Mouse (Mus musculus) heart, adult 8-10 months (tissue): ENCODE measurements around the gene Vmn2r34. TPM values are rescaled to one million over a fixed set of nuclear protein-coding genes. Genes with fewer than 3 reads are reported as not detected.
"Not testable (repeated sequence)": the region's sequence is repeated elsewhere in the genome, so short reads cannot be mapped to it uniquely, and the experiment has no call there.

Experiments
- DNase-seq: peaks from one replicate; pipeline ENCODE4 v3.0.0; 2022; ENCODE audit warnings: low spot score
- total RNA-seq, 4 experiments: library from RNA; stranded (reverse); gene quantifications; 2 replicates each; pipeline ENCODE4 v1.2.4; 2022

The Vmn2r34 gene
- total RNA-seq: not detected

DNA sequence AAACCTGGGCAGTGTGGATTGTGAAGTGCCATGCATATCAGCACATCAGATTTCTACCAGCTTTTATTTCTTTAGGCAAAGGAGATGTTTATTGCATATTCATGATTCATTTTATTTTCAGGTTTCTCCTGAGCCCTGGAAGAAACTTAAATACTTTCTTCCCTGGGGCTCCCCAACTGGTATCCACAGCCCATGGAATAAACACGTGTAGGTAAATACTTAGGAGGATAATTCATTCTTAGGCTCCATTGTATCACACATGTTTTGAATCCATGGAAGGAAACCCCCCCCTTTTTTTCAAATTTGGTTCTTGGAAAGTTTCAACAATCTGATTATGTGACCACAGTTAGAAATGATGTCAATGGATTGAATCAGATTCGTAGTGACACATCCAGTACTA is at the start of gene Vmn2r34:
Gene Vmn2r34, minus strand, starts transcription at position 101 of the 400 bp plus-strand sequence.
- not testable (repeated sequence) for DNase-seq

DNA sequence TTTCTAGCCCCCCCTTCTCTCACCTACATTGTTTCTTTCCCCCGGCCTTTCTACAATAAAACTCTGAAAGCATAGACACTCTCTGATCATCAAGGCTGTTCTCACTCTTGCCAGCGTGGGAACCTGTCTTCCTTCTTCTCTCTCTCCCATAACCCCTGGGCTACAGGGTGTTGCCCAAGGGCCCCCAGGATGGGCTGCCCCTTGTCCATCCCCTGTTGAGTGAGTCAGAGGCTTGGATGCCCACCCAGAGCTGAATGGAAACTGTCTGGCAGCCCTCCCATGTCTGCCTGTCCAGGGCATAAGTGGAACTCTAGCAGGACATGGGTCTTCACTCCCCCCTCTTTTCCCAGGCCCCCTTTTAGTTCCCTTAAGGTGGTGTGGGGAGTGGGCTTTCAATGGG is 15.3 kb downstream of the Vmn2r34 start:
- DNase-seq: not testable (repeated sequence)

Other genes with a start within 250 kb of the Vmn2r34 start
- not detected for gene Vmn2r32, start 209.5 kb downstream of the Vmn2r34 start, total RNA-seq
- gene Vmn2r33, start 122.7 kb downstream of the Vmn2r34 start, total RNA-seq: not detected
- not detected for gene Vmn2r35, start 130.4 kb upstream of the Vmn2r34 start, total RNA-seq
- gene Vmn2r36, start 213.0 kb upstream of the Vmn2r34 start, total RNA-seq: not detected